In the genomic region with DNA sequence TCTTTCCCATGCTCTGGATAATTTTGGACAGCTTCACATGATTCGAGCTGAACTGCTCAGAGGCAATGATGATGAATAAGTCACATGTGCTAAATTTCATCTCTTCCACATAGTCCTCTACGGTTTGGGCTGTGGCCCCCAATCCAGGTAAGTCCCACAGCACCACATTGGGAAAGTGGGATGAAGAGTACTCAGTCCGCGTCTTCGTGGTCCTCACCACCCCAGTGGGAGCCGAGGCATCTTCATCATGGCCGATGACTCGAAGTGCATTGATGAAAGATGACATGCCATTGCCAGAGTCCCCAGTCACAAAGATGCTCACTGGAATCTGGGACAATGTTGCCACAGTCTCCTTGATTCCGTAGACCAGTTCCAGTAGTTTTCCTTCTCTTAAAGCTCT, we compare ENCODE assay signal across 16 mouse cellular contexts.
"Had no signal": no experiment of that assay in that cellular context is flagged by ENCODE, and none has a peak within 500 bp of the region (broad histone marks: within the 10 kb centered on the region; RNA-seq: fewer than 3 reads in every experiment).

No protein-coding gene starts in this region.

- H3K9me3 ChIP-seq: neural tube, embryonic 13.5 days; neural tube, embryonic 15.5 days; stomach, embryonic 15.5 days had no signal

- H3K27ac ChIP-seq: neural tube, embryonic 13.5 days; neural tube, embryonic 15.5 days; stomach, embryonic 15.5 days; stomach, postnatal 0 days had no signal

- DNase-seq: retina, postnatal 1 day; right cerebral cortex, adult 18-20 months; right cerebral cortex, postnatal 14 days; right cerebral cortex, postnatal 25 days; right cerebral cortex, postnatal 4 days; spleen, adult 18-20 months; thymus, adult 18-20 months; thymus, adult 2 months; thymus, postnatal 14 days; thymus, postnatal 25 days; thymus, postnatal 36 days; thymus, postnatal 4 days had no signal

- H3K4me3 ChIP-seq: neural tube, embryonic 13.5 days; neural tube, embryonic 15.5 days; stomach, embryonic 15.5 days had no signal

- H3K27me3 ChIP-seq: stomach, embryonic 15.5 days had no signal

- H3K36me3 ChIP-seq: neural tube, embryonic 13.5 days; neural tube, embryonic 15.5 days had no signal
